Mouse (Mus musculus): ENCODE data around the gene Nfix.
A peak's percentile ranks its signal among the peaks of the same experiment; 100 is the strongest.

Gene Nfix

GRCm38 (mm10) chr8:84794486-84794885 is 5.7 kb downstream of the Nfix start:
- DNase-seq = no peak

GRCm38 (mm10) chr8:84793791-84794485 is 6.2 kb downstream of the Nfix start:
- peak in 1 of 2 experiments; percentile 61 for DNase-seq

- no peak for DNase-seq
Measured at GRCm38 (mm10) chr8:84793134-84793533, 7.0 kb downstream of the Nfix start.

- no peak for DNase-seq
Measured at GRCm38 (mm10) chr8:84792429-84792947, 7.7 kb downstream of the Nfix start.

- no peak for DNase-seq
Measured at GRCm38 (mm10) chr8:84790537-84790936, 9.6 kb downstream of the Nfix start.

GRCm38 (mm10) chr8:84789855-84790486 is 10.2 kb downstream of the Nfix start:
- no peak for DNase-seq

GRCm38 (mm10) chr8:84789345-84789744 is 10.8 kb downstream of the Nfix start:
- DNase-seq = no peak

GRCm38 (mm10) chr8:84788896-84789295 is 11.2 kb downstream of the Nfix start:
- peak; percentile 79 to 85 for DNase-seq

- no peak for DNase-seq
Measured at GRCm38 (mm10) chr8:84787523-84788302, 12.4 kb downstream of the Nfix start.

- no peak for DNase-seq
Measured at GRCm38 (mm10) chr8:84786801-84787467, 13.2 kb downstream of the Nfix start.

GRCm38 (mm10) chr8:84785756-84786677 is 14.1 kb downstream of the Nfix start:
- peak; percentile 76 to 85 for DNase-seq

- DNase-seq = no peak
Measured at GRCm38 (mm10) chr8:84785506-84785755, 14.7 kb downstream of the Nfix start.

- peak; percentile 36 to 40 for DNase-seq
Measured at GRCm38 (mm10) chr8:84784681-84785505, 15.3 kb downstream of the Nfix start.

- peak; percentile 60 to 71 for DNase-seq
Measured at GRCm38 (mm10) chr8:84783919-84784581, 16.1 kb downstream of the Nfix start.

- no peak for DNase-seq
Measured at GRCm38 (mm10) chr8:84783198-84783918, 16.8 kb downstream of the Nfix start.

- no peak for DNase-seq
Measured at GRCm38 (mm10) chr8:84782680-84783079, 17.5 kb downstream of the Nfix start.

- no peak for DNase-seq
Measured at GRCm38 (mm10) chr8:84781686-84782505, 18.2 kb downstream of the Nfix start.

GRCm38 (mm10) chr8:84780949-84781680 is 19.0 kb downstream of the Nfix start:
- no peak for DNase-seq

Measured in kidney, postnatal 4 days (tissue).